Mouse (Mus musculus) c-Kit-positive CD71-positive TER-119-negative erythroid progenitor cells, embryonic 14.5 days (primary cell): Measurements from ENCODE around the gene Olfr1354.
"Not testable (repeated sequence)": the region's sequence is repeated elsewhere in the genome, so short reads cannot be mapped to it uniquely, and the experiment has no call there.

Source experiments
- DNase-seq: peaks from one replicate; pipeline ENCODE4 v3.0.0-alpha.2; 2013; ENCODE audit warnings: low read depth

Olfr1354 gene

GRCm38 (mm10) chr10:78912871-78913270 is at the start of gene Olfr1354:
Gene Olfr1354, plus strand, starts transcription at chr10:78913171.
- DNase-seq, result not testable (repeated sequence)

- DNase-seq, result no peak
These were observed 37.7 kb upstream of the Olfr1354 start, which contains the start of gene Olfr1355 for GRCm38 (mm10) chr10:78875240-78875639. Gene Olfr1355, plus strand, starts transcription at chr10:78875540.

- DNase-seq, result not testable (repeated sequence)
These were observed 37.4 kb downstream of the Olfr1354 start, which contains the start of gene Olfr8 for GRCm38 (mm10) chr10:78950336-78950735. Gene Olfr8, plus strand, starts transcription at chr10:78950636.

DNA sequence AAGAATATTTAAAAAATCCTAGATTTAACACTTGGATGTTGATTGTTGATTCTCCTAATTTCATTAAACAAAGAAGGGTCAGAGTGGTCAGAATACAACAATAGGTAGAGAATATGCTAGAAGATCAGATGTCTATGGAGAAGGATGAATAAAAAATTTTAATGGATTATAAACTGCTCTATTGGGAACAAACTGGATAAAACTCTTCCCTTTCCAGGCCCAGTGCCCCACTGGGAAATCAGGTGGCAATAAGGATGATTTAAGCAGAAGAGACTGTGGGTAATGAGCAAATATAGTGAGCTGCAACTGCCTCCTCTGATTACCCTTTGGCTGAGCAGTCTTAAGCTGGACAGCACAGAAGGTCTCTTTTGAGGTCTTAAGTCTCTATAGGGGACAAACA is 50.0 kb downstream of the Olfr1354 start, which contains the start of gene Olfr1353:
Olfr1353 (plus strand) TSS at position 301 of the 400 bp plus-strand sequence.
- DNase-seq, result not testable (repeated sequence)
